Mouse (Mus musculus): ENCODE data around the gene Adat1.

Adat1 gene

DNA sequence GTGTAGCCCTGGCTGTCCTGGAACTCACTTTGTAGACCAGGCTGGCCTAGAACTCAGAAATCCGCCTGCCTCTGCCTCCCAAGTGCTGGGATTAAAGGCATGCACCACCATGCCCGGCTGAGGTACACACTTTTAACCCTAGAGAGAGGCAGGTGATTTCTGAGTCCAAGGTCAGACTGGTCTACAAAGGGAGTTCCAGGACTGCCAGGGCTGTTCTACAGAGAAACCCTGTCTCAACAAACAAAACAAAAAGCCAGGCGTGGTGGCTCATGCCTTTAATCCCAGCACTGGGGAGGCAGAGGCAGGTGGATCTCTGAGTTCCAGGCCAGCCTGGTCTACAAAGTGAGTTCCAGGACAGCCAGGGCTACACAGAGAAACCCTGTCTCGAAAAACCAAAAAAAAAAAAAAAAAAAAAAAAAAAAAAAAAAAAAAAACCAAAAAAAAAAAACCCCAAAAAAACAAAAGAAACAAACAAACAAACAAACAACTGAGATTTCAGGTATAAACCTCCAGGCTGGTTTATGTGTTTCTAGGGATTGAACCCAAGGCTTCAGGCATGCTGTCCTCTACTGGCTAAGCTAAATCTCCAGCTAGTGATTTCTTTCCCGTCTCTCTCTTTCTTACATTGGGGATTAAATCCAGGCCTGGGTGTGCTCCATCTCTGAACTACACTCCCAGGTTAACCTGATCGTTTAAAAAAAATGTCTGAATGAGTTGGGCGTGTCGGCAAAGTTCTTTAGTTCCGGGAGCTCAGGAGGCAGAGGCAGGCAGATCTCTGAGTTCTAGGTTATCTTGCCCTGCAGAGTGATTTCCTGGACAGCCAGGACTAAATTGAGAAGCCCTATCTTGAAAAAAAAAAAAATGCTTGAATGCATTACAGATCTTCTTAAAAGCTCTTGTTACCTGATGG lies 53.8 kb downstream of the Adat1 start:
- DNase-seq (ENCODE audit: low read depth, low spot score) = peak; percentile 90

GRCm38 (mm10) chr8:111937184-111937583 lies 54.9 kb downstream of the Adat1 start:
- no peak for DNase-seq (ENCODE audit: low read depth, low spot score)

DNA sequence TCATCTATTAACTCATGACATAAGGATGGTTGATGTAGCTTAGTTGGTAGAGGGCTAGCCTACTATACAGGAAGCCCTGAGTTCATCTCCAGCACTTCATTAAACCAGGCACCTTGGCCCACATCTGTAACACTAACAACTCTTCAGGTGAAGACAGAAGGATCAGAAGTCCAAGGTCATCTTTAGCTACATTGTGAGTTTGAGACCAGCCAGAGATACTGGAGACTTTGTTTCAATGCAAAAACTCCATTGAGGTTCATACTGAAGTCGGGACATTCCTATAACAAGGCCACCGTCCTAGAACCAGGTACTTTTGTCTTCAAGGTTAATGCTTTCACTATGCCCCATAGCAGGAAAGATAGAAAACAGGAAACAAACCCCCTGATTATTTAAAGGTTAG lies 57.9 kb downstream of the Adat1 start:
- DNase-seq (ENCODE audit: low read depth, low spot score) = peak; percentile 73

DNA sequence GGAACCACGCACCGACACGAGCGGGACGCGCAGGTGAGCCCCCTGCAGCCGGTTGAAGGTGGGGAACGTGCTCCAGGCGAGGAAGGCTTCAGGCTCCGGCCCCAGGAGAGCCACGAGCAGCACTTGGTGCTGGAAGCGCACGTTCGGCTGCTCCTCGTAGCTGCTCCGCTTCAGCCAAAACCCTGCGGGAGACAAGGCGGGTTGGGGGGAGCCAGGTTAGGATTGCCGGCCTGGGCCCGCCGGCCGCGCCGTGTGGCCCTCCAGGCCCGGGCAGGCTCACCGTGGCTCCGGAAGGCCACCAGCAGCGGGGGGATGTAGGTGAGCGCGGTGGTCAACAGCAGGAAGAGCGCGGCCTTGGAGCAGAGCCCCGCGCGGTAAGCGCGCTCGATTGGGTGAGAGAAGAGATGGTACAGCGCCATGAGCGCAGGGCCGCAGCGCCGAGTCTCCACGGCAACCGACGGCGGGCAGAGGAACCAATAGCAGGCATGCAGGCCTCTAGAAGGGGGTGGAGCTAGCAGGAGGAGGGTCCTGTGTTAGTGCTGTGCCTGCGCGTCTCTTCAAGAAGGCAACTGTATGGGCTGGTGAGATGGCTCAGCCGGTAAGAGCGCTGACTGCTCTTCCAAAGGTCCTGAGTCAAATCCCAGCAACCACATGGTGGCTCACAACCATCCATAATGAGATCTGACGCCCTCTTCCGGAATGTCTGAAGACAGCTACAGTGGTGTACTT lies 58.6 kb downstream of the Adat1 start, which contains the start of gene Tmem231:
Gene Tmem231, minus strand, starts transcription at position 534 of the 729 bp plus-strand sequence.
- DNase-seq (ENCODE audit: low read depth, low spot score) = peak; percentile 99

DNA sequence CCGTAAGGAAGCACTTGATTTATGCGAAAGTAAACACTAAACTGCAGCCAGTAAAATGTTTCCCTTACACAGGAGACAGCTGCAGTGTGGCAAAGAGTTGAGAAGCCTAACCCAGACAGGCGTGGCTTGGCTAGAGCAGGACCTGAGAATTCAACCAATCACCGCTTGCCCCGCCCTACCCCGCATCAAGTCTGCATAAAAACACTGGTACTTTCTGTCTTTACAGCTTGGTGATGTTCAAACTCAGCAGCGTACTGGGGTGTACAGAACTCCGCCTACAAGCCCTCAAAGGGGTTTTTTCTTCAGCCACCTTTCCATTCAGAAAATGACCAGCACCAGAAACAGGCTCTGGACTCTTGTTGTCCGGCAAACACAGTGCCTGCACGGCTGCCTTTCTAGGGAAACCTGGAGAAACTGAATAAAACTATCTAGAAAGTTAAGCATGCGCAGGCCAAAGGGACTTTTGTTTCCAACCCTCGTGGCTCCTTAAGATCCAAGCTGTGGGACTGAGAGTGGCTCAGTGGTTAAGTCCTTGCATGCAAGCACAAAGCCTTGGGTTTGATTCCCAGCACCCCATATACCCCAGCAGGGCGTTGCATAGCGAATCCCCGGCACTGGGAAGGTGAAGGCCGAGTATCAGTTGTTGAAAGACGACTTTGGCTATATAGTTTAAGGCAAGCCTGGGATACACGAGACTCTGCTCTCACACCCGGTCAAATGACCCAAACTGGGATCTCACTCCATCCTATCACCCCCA lies 59.3 kb downstream of the Adat1 start:
- DNase-seq (ENCODE audit: low read depth, low spot score) = peak; percentile 95

DNA sequence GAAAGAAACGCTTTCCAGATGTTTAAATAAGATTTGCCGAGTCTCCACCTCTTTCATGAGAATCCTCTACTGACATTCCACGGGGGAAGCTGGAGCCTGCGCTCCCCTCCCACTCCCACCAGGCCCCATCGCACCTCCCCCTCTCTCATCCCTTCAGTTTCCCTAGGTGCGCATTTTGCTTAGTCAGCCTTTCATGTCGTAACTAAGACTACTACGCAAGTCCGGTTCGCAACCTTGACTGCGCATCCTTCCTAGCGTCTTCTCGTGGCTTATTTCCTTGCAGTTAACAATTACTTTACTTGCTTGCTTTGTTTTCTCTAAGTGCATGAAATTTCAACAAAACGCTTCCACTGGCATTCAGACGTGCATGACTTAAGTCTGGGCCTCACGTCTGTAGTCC lies 60.4 kb downstream of the Adat1 start:
- DNase-seq (ENCODE audit: low read depth, low spot score) = peak; percentile 76

- no peak for DNase-seq (ENCODE audit: low read depth, low spot score)
Measured at GRCm38 (mm10) chr8:111929648-111930344, 62.3 kb downstream of the Adat1 start.

- peak; percentile 92 for DNase-seq (ENCODE audit: low read depth, low spot score)
Measured at GRCm38 (mm10) chr8:111924976-111925375, 67.1 kb downstream of the Adat1 start.

DNA sequence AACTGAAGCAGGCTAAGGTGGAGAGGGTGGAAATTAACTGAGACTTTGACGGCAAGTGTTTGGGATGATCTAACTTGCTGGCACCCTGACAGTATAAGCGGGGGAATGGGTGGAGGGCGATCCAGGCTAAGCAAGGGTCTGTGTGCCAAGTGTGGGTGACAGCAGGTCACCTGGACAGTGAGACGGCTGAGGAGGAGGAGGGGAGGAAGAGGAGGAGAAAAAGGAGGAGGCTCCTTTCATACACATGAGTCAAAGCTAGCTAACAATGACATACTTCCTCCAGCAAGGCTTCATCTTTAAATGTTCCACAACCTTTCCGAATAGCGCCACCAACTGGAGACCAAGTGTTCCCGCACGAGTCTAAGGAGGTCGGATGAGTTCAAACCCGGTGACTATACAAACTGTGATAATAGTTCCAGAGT lies 68.7 kb downstream of the Adat1 start:
- DNase-seq (ENCODE audit: low read depth, low spot score) = peak; percentile 91

DNA sequence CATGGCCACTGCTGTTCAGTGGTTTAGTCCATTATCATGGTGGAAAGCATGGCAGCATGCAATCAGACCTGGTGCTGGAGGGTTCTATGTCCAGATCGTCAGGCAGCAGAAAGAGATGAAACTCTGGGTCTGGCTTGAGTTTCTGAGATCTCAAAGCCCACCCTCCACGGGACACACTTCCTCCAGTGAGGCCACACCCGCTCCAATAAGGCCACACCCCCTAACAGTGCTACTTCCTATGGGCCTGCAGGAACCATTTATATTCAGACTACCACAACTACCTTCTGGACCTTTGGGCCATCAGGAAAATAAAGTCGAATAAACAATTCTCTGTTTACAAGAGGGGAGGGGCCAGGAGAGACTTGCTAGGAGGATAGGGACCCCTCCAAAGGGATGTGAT lies 71.1 kb downstream of the Adat1 start:
- peak; percentile 84 for DNase-seq (ENCODE audit: low read depth, low spot score)

GRCm38 (mm10) chr8:111919663-111920062 lies 72.4 kb downstream of the Adat1 start:
- DNase-seq (ENCODE audit: low read depth, low spot score) = peak; percentile 84

Measured in R1 (cell line).